Mouse (Mus musculus) heart, embryonic 16.5 days (tissue): ENCODE measurements around the gene Trim66. TPM values are rescaled to one million over a fixed set of nuclear protein-coding genes. Genes with fewer than 3 reads are reported as not detected.

Source experiments
- ATAC-seq: fragments of 200-750 bp; cut with Nextera tagmentation; replicated peaks from 2 replicates; pipeline ENCODE4 v1.8.0; 2017; ENCODE audit warnings: moderate number of reproducible peaks; ENCODE audit not compliant: insufficient read depth, low FRiP score; ENCODE audit errors: extremely low read depth
- H3K27ac ChIP-seq: fragments of 300-500 bp; sonication (generic); 2 replicates; pipeline ENCODE4 v1.5.1; 2014; ENCODE audit warnings: mild to moderate bottlenecking, low read length, control low read depth, moderate library complexity
- H3K27me3 ChIP-seq: fragments of 300-500 bp; sonication (generic); 2 replicates; pipeline ENCODE4 v1.6.1; 2014; ENCODE audit warnings: low read length, mixed read lengths; ENCODE audit not compliant: control insufficient read depth, insufficient read depth
- H3K36me3 ChIP-seq: fragments of 300-500 bp; sonication (generic); 2 replicates; pipeline ENCODE4 v1.6.1; 2014; ENCODE audit not compliant: control insufficient read depth, insufficient read depth
- H3K4me1 ChIP-seq: fragments of 300-500 bp; sonication (generic); 2 replicates; pipeline ENCODE4 v1.6.1; 2014; ENCODE audit warnings: low read length, mixed read lengths; ENCODE audit not compliant: control insufficient read depth, insufficient read depth
- H3K4me2 ChIP-seq: fragments of 300-500 bp; sonication (generic); 2 replicates; pipeline ENCODE4 v1.6.1; 2014; ENCODE audit warnings: low read depth, mild to moderate bottlenecking, control low read depth, low read length
- H3K4me3 ChIP-seq: fragments of 300-500 bp; sonication (generic); 2 replicates; pipeline ENCODE4 v1.5.1; 2014; ENCODE audit warnings: mild to moderate bottlenecking, control low read depth, low read length
- H3K9ac ChIP-seq: fragments of 300-500 bp; sonication (generic); 2 replicates; pipeline ENCODE4 v1.6.1; 2014; ENCODE audit warnings: low read length, control low read depth
- H3K9me3 ChIP-seq: fragments of 300-500 bp; sonication (generic); replicated peaks from 2 replicates; pipeline ENCODE4 v1.6.1; 2016; ENCODE audit warnings: low read length; ENCODE audit not compliant: control insufficient read depth
- WGBS: fragments of 180-500 bp; shearing (Covaris S2); extraction: QIAGEN DNeasy Blood & Tissue Kit; methylation state at CpG from one replicate; pipeline ENCODE4 v1.1.7; 2014; 5-methylcytosine and 5-hydroxymethylcytosine counted together
- polyA plus RNA-seq: library from polyadenylated mRNA; unstranded; fragments of >200 nt; fragmentation: Nextera tagmentation; extraction: Ambion mirVana; gene quantifications from 2 replicates; pipeline ENCODE4 v1.2.1, GENCODE M21; 2015

Trim66 gene
- 0.03 TPM in 1 of 2 replicates, not detected in the other for polyA plus RNA-seq

GRCm38 (mm10) chr7:109508034-109508433 is at the start of gene Trim66:
Trim66 (minus strand) TSS chr7:109508134.
- H3K9ac ChIP-seq = no peak within 1 kb of the TSS

DNA sequence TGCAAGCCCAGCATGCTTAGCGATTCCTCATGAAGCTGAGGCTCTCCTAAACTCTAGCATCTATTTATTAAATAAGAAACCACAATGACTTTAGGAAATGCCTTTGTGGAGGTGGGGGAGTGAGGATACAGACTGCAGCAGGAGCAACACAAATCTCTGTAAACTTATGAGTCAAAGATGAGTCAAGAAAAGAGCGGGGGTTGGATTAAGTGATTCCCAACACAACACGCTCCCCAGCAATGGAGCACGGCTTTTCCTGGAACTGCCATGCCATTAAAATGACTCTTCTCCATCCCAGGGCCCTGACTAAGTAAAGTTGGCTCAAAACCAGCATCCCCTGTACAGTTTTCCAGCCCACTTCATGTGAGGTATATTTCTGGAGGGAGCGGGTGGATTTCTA is 38.8 kb upstream of the Trim66 start:
- WGBS = 79% methylated on average over 5 of the region's 5 CpGs
- ATAC-seq = no peak
- no peak overlapping the region for H3K9ac ChIP-seq
- H3K4me1 ChIP-seq = peaks cover 13% of the 10 kb centered on the region; the same call in 1 of the 2 replicates
- no peak overlapping the region for H3K4me2 ChIP-seq
- peak overlapping the region; percentile 20; the same call in 1 of the 2 replicates for H3K27ac ChIP-seq
- H3K9me3 ChIP-seq = no peaks in the 10 kb centered on the region
- peaks cover 12% of the 10 kb centered on the region; the same call in 1 of the 2 replicates for H3K36me3 ChIP-seq
- no peaks in the 10 kb centered on the region for H3K27me3 ChIP-seq
- no peak overlapping the region for H3K4me3 ChIP-seq

More at GRCm38 (mm10) chr7:109508034-109508433, at the start of gene Trim66:
- 85% methylated on average over 4 of the region's 4 CpGs for WGBS
- no peak within 1 kb of the TSS for H3K4me2 ChIP-seq
- H3K4me3 ChIP-seq = no peak within 1 kb of the TSS
- H3K36me3 ChIP-seq = no peaks in the 10 kb centered on the region
- no peak within 1 kb of the TSS for H3K27ac ChIP-seq
- no peak for ATAC-seq
- 0 out of 2 replicates have a peak, but pooled peaks cover 2% of the 10 kb centered on the region for H3K4me1 ChIP-seq
- H3K27me3 ChIP-seq = no peaks in the 10 kb centered on the region
- no peaks in the 10 kb centered on the region for H3K9me3 ChIP-seq

- Histone ChIP-seq H3K9ac (no peak overlapping the region), H3K27me3 (no peaks in the 10 kb centered on the region), H3K9me3 (no peaks in the 10 kb centered on the region), H3K27ac (peak overlapping the region; percentile 20; the same call in 1 of the 2 replicates), H3K36me3 (peaks cover 10% of the 10 kb centered on the region; the same call in 1 of the 2 replicates), H3K4me1 (peaks cover 13% of the 10 kb centered on the region; the same call in 1 of the 2 replicates), H3K4me3 (no peak overlapping the region), H3K4me2 (no peak overlapping the region)
- WGBS = 86% methylated on average over 2 of the region's 2 CpGs
- ATAC-seq = no peak
These were observed 38.3 kb upstream of the Trim66 start for GRCm38 (mm10) chr7:109546186-109546585.

- Histone ChIP-seq H3K4me3 (no peak overlapping the region), H3K9me3 (no peaks in the 10 kb centered on the region), H3K27ac (peak overlapping the region; percentile 54), H3K9ac (0 out of 2 replicates have a peak overlapping the region, but pooled peaks have one; percentile 9), H3K4me1 (peaks cover 11% of the 10 kb centered on the region; the same call in 1 of the 2 replicates), H3K27me3 (no peaks in the 10 kb centered on the region), H3K36me3 (peaks cover 13% of the 10 kb centered on the region; the same call in 1 of the 2 replicates), H3K4me2 (no peak overlapping the region)
- WGBS = 66% methylated on average over 10 of the region's 10 CpGs
- ATAC-seq = no peak; the same call in 1 of the 2 replicates
These were observed 37.5 kb upstream of the Trim66 start for GRCm38 (mm10) chr7:109545255-109545993.

DNA sequence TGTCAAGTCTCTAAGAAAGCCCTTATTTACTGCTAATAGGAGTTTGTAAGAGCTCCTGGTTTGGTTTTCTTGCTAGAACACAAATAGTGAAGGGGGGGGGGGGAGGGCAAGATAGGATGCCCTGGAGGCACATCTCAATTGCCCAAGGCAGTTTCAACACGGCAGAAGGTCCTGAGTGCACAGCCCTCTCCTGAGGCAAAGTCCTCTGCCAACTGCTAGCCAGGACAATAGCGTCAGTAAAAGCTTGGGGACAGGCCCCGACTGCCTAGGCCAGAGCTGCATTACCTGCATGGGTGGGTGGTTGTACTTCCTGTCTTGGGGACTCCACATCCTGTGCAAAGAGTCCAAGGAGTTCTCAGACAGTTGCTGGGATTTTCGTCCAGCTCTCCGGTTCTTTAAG is 36.9 kb upstream of the Trim66 start:
- peak overlapping the region; percentile 54 for H3K27ac ChIP-seq

DNA sequence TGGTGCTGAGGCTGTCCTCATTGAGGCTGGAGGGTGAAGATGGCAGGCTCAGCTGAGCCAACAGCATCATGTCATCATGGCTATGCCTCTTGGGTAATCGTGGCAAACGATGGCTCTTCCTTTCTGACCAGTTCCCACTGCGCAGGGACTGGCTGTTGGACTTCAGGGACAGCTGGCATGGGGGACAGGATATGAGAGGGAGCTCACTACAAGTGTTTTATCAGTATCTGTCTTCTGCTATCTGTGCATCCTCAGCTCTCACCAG is 34.4 kb upstream of the Trim66 start:
- no peak overlapping the region for H3K4me3 ChIP-seq
- peak overlapping the region; percentile 34 for H3K27ac ChIP-seq
- no peak for ATAC-seq
- H3K27me3 ChIP-seq = no peaks in the 10 kb centered on the region
- no peaks in the 10 kb centered on the region for H3K9me3 ChIP-seq
- peaks cover 13% of the 10 kb centered on the region; the same call in 1 of the 2 replicates for H3K4me1 ChIP-seq
- peaks cover 24% of the 10 kb centered on the region for H3K36me3 ChIP-seq
- WGBS = 68% methylated on average over 3 of the region's 3 CpGs
- no peak overlapping the region for H3K4me2 ChIP-seq
- no peak overlapping the region for H3K9ac ChIP-seq

More for the DNA sequence above, 36.9 kb upstream of the Trim66 start:
- 0 out of 2 replicates have a peak overlapping the region, but pooled peaks have one; percentile 9 for H3K9ac ChIP-seq
- peaks cover 11% of the 10 kb centered on the region; the same call in 1 of the 2 replicates for H3K4me1 ChIP-seq
- H3K27me3 ChIP-seq = no peaks in the 10 kb centered on the region
- H3K4me3 ChIP-seq = no peak overlapping the region
- no peaks in the 10 kb centered on the region for H3K9me3 ChIP-seq
- peaks cover 13% of the 10 kb centered on the region; the same call in 1 of the 2 replicates for H3K36me3 ChIP-seq
- H3K4me2 ChIP-seq = no peak overlapping the region
- WGBS = 74% methylated on average over 5 of the region's 5 CpGs
- no peak for ATAC-seq

DNA sequence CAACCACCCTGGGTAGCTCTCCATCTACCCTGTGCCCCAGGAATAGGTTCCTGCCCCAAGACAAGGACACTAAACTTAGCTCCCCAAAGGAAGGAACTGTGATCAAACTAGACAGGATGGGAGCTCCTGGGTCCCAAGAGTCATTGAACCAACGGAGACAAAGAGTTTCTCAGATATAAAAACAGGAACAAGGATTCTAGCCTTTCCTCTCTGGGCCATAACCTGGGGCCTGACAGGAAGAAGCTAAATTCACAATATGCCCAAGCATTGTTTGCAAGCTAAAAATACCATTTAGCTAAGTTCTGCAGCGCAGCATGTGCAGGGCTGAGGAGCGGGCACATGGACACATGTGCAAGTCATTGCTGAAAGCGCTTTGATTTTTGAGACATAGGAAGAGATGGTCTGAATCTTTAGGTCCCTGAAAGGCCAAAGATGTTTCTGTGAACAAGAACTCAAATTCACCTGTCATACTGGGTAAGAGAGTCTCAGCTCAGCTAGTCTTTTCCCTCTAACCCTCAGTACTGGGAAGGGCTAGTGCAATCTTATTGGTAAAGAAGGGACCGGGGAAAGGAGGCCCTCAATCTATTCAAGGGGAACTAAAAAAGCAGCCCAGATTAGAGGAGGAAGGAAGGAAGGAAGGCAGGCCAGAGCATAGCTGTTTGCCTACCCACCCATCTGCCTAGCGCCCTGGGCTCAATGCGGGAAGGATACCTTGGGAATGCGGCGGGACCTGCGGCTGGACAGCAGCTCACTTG is 33.9 kb upstream of the Trim66 start:
- H3K9ac ChIP-seq = no peak overlapping the region
- no peaks in the 10 kb centered on the region for H3K9me3 ChIP-seq
- H3K27me3 ChIP-seq = no peaks in the 10 kb centered on the region
- H3K4me1 ChIP-seq = peaks cover 18% of the 10 kb centered on the region
- no peak for ATAC-seq
- no peak overlapping the region for H3K4me2 ChIP-seq
- no peak overlapping the region for H3K4me3 ChIP-seq
- WGBS = 68% methylated on average over 10 of the region's 10 CpGs
- peak overlapping the region; percentile 39 for H3K27ac ChIP-seq
- H3K36me3 ChIP-seq = peaks cover 24% of the 10 kb centered on the region

GRCm38 (mm10) chr7:109540902-109541301 is 33.0 kb upstream of the Trim66 start:
- H3K27ac ChIP-seq = peak overlapping the region; percentile 39
- no peak overlapping the region for H3K9ac ChIP-seq
- H3K4me2 ChIP-seq = no peak overlapping the region
- no peak for ATAC-seq
- peaks cover 24% of the 10 kb centered on the region for H3K36me3 ChIP-seq
- no peaks in the 10 kb centered on the region for H3K9me3 ChIP-seq
- H3K27me3 ChIP-seq = no peaks in the 10 kb centered on the region
- peaks cover 25% of the 10 kb centered on the region for H3K4me1 ChIP-seq
- no peak overlapping the region for H3K4me3 ChIP-seq
